Mouse (Mus musculus): Measurements from ENCODE around the gene Fam210b. TPM values are rescaled to one million over a fixed set of nuclear protein-coding genes. Genes with fewer than 3 reads are reported as not detected.
"Not testable (repeated sequence)": the region's sequence is repeated elsewhere in the genome, so short reads cannot be mapped to it uniquely, and the experiment has no call there.

The Fam210b gene
- 24.3 and 33.1 TPM in 2 replicates for polyA plus RNA-seq (2016; fragmentation: Nextera tagmentation; extraction: Ambion mirVana)

- Histone ChIP-seq H3K9me3 (replicated peaks) (no peaks in the 10 kb centered on the region), H3K36me3 (no peaks in the 10 kb centered on the region), H3K4me3 (peak within 1 kb of the TSS; percentile 77), H3K27ac (replicated peaks) (peak within 1 kb of the TSS; percentile 83), H3K27me3 (ENCODE audit: low read depth, poor library complexity, severe bottlenecking) (peaks cover 7% of the 10 kb centered on the region), H3K4me1 (peaks cover 64% of the 10 kb centered on the region)
- WGBS = under 1% methylated on average over 29 of the region's 35 CpGs
- peak; percentile 97 for DNase-seq (ENCODE audit: low spot score)
These were observed at the start of gene Fam210b for GRCm38 (mm10) chr2:172345258-172345738. Fam210b (plus strand) TSS chr2:172345565.

GRCm38 (mm10) chr2:172298083-172298482, 47.3 kb upstream of the Fam210b start:
- Histone ChIP-seq H3K9me3 (replicated peaks) (no peaks in the 10 kb centered on the region), H3K27ac (replicated peaks) (no peak overlapping the region), H3K4me3 (no peak overlapping the region), H3K27me3 (ENCODE audit: low read depth, poor library complexity, severe bottlenecking) (peaks cover 13% of the 10 kb centered on the region; the same call in 1 of the 2 replicates), H3K36me3 (no peaks in the 10 kb centered on the region), H3K4me1 (peaks cover 25% of the 10 kb centered on the region)
- DNase-seq (ENCODE audit: low spot score) = no peak
- WGBS = 67% methylated on average over 1 of the region's 1 CpGs

- no peak for DNase-seq (ENCODE audit: low spot score)
- Histone ChIP-seq H3K4me3 (no peak overlapping the region), H3K27me3 (ENCODE audit: low read depth, poor library complexity, severe bottlenecking) (peaks cover 13% of the 10 kb centered on the region; the same call in 1 of the 2 replicates), H3K36me3 (no peaks in the 10 kb centered on the region), H3K9me3 (replicated peaks) (no peaks in the 10 kb centered on the region), H3K27ac (replicated peaks) (peak overlapping the region; percentile 78), H3K4me1 (peaks cover 23% of the 10 kb centered on the region)
- WGBS = 23% methylated on average over 1 of the region's 1 CpGs
These were observed 46.8 kb upstream of the Fam210b start for GRCm38 (mm10) chr2:172298542-172298941.

GRCm38 (mm10) chr2:172299126-172299921, 46.0 kb upstream of the Fam210b start:
- peak overlapping the region; percentile 2; the same call in 1 of the 2 replicates for H3K4me3 ChIP-seq
- peaks cover 13% of the 10 kb centered on the region; the same call in 1 of the 2 replicates for H3K27me3 ChIP-seq (ENCODE audit: low read depth, poor library complexity, severe bottlenecking)
- peaks cover 23% of the 10 kb centered on the region for H3K4me1 ChIP-seq
- H3K9me3 ChIP-seq (replicated peaks) = no peaks in the 10 kb centered on the region
- 5% methylated on average over 14 of the region's 14 CpGs for WGBS
- no peaks in the 10 kb centered on the region for H3K36me3 ChIP-seq
- H3K27ac ChIP-seq (replicated peaks) = peak overlapping the region; percentile 78
- DNase-seq (ENCODE audit: low spot score) = peak; percentile 46

- Histone ChIP-seq H3K27ac (replicated peaks) (no peak overlapping the region), H3K36me3 (no peaks in the 10 kb centered on the region), H3K9me3 (replicated peaks) (no peaks in the 10 kb centered on the region), H3K4me3 (no peak overlapping the region), H3K27me3 (ENCODE audit: low read depth, poor library complexity, severe bottlenecking) (peaks cover 5% of the 10 kb centered on the region; the same call in 1 of the 2 replicates), H3K4me1 (peaks cover 34% of the 10 kb centered on the region)
- 91% methylated on average over 5 of the region's 5 CpGs for WGBS
- DNase-seq (ENCODE audit: low spot score) = no peak
These were observed 43.0 kb upstream of the Fam210b start for GRCm38 (mm10) chr2:172302396-172302795.

GRCm38 (mm10) chr2:172304118-172304708, 41.2 kb upstream of the Fam210b start:
- DNase-seq (ENCODE audit: low spot score) = no peak
- Histone ChIP-seq H3K27me3 (ENCODE audit: low read depth, poor library complexity, severe bottlenecking) (no peaks in the 10 kb centered on the region), H3K9me3 (replicated peaks) (no peaks in the 10 kb centered on the region), H3K36me3 (no peaks in the 10 kb centered on the region), H3K4me3 (no peak overlapping the region), H3K27ac (replicated peaks) (no peak overlapping the region), H3K4me1 (peaks cover 26% of the 10 kb centered on the region)
- 69% methylated on average over 8 of the region's 8 CpGs for WGBS

GRCm38 (mm10) chr2:172305546-172305945, 39.8 kb upstream of the Fam210b start:
- WGBS = 76% methylated on average over 7 of the region's 7 CpGs
- H3K4me1 ChIP-seq = peaks cover 12% of the 10 kb centered on the region
- H3K36me3 ChIP-seq; H3K27me3 ChIP-seq (ENCODE audit: low read depth, poor library complexity, severe bottlenecking); H3K27ac ChIP-seq (replicated peaks); H3K4me3 ChIP-seq; DNase-seq (ENCODE audit: low spot score); H3K9me3 ChIP-seq (replicated peaks): not testable (repeated sequence)

GRCm38 (mm10) chr2:172306544-172306943, 38.8 kb upstream of the Fam210b start:
- Histone ChIP-seq H3K36me3 (no peaks in the 10 kb centered on the region), H3K27ac (replicated peaks) (no peak overlapping the region), H3K27me3 (ENCODE audit: low read depth, poor library complexity, severe bottlenecking) (no peaks in the 10 kb centered on the region), H3K4me1 (peaks cover 12% of the 10 kb centered on the region; the same call in 1 of the 2 replicates), H3K4me3 (no peak overlapping the region), H3K9me3 (replicated peaks) (no peaks in the 10 kb centered on the region)
- DNase-seq (ENCODE audit: low spot score) = no peak
- WGBS = 88% methylated on average over 4 of the region's 4 CpGs

GRCm38 (mm10) chr2:172311731-172312130, 33.6 kb upstream of the Fam210b start:
- H3K27me3 ChIP-seq (ENCODE audit: low read depth, poor library complexity, severe bottlenecking) = no peaks in the 10 kb centered on the region
- no peaks in the 10 kb centered on the region for H3K4me1 ChIP-seq
- H3K27ac ChIP-seq (replicated peaks) = no peak overlapping the region
- no peak overlapping the region for H3K4me3 ChIP-seq
- no peaks in the 10 kb centered on the region for H3K36me3 ChIP-seq
- DNase-seq (ENCODE audit: low spot score) = no peak
- H3K9me3 ChIP-seq (replicated peaks) = peaks cover 4% of the 10 kb centered on the region; the same call in 1 of the 2 replicates
- WGBS = 93% methylated on average over 9 of the region's 9 CpGs

- Histone ChIP-seq H3K4me1 (no peaks in the 10 kb centered on the region), H3K4me3 (no peak overlapping the region), H3K9me3 (replicated peaks) (no peaks in the 10 kb centered on the region), H3K27ac (replicated peaks) (no peak overlapping the region), H3K36me3 (no peaks in the 10 kb centered on the region), H3K27me3 (ENCODE audit: low read depth, poor library complexity, severe bottlenecking) (no peaks in the 10 kb centered on the region)
- peak; percentile 72 for DNase-seq (ENCODE audit: low spot score)
- 19% methylated on average over 9 of the region's 9 CpGs for WGBS
These were observed 24.5 kb upstream of the Fam210b start for GRCm38 (mm10) chr2:172320878-172321277.

- H3K9me3 ChIP-seq (replicated peaks) = no peaks in the 10 kb centered on the region
- no peaks in the 10 kb centered on the region for H3K36me3 ChIP-seq
- DNase-seq (ENCODE audit: low spot score) = no peak
- H3K4me3 ChIP-seq = no peak overlapping the region
- WGBS = 58% methylated on average over 8 of the region's 8 CpGs
- peaks cover 6% of the 10 kb centered on the region; the same call in 1 of the 2 replicates for H3K4me1 ChIP-seq
- H3K27ac ChIP-seq (replicated peaks) = no peak overlapping the region
- peaks cover 13% of the 10 kb centered on the region for H3K27me3 ChIP-seq (ENCODE audit: low read depth, poor library complexity, severe bottlenecking)
These were observed 17.1 kb upstream of the Fam210b start for GRCm38 (mm10) chr2:172328248-172328647.

GRCm38 (mm10) chr2:172329179-172329578, 16.2 kb upstream of the Fam210b start:
- Histone ChIP-seq H3K36me3 (no peaks in the 10 kb centered on the region), H3K4me3 (peak overlapping the region; percentile 20; the same call in 1 of the 2 replicates), H3K4me1 (peaks cover 8% of the 10 kb centered on the region), H3K9me3 (replicated peaks) (no peaks in the 10 kb centered on the region), H3K27ac (replicated peaks) (no peak overlapping the region), H3K27me3 (ENCODE audit: low read depth, poor library complexity, severe bottlenecking) (peaks cover 13% of the 10 kb centered on the region)
- WGBS = 13% methylated on average over 13 of the region's 13 CpGs
- DNase-seq (ENCODE audit: low spot score) = peak; percentile 79

Data from midbrain, embryonic 10.5 days (tissue).